Mouse (Mus musculus): ENCODE measurements around the gene Rusc2. TPM values are rescaled to one million over a fixed set of nuclear protein-coding genes. Genes with fewer than 3 reads are reported as not detected.

The Rusc2 gene
- polyA plus RNA-seq (2014; fragmentation: Illumina TruSeq; extraction: RNeasy Lipid Tissue Mini Kit (QIAGEN cat#74804); ENCODE audit: low read depth, low replicate concordance) = 17.7 TPM

DNA sequence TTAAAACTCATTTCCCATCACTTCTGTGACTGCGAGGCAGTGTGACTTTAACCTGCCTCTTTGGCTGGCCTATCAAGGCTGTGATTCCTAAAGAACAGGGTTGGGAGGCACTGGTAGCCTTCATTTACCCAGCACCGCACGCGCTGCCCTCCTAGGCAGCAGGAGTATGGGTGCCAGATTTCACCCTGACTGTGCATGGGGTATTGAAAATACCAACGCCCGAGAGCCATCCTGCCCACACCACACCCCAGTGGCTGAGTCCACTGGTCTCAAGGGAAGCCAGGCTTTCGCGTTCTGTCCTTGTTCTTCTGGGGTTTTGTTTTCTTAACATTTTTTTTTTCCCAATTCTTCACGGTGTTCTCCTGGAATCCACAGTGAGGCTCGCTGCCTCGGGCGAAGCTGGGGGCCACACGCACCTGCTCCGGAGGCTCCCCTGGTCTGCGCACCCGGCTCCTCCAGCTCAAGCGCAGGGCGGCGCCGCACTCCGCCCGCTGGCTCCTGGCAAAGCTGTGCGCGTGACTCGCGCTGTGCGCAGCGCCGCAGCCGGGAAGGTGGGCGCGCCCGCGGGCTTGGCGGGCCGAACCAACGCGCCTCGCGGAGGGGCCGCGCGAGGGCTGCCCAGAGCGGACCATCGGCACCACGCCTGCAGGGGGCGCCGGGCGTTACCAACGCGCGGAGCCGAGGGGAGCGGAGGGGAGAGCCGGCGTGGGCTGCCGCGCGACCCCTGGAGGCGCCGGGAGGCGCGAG lies at the start of gene Rusc2:
TSS of gene Rusc2 (plus strand) at position 572 of the 747 bp plus-strand sequence.

DNA sequence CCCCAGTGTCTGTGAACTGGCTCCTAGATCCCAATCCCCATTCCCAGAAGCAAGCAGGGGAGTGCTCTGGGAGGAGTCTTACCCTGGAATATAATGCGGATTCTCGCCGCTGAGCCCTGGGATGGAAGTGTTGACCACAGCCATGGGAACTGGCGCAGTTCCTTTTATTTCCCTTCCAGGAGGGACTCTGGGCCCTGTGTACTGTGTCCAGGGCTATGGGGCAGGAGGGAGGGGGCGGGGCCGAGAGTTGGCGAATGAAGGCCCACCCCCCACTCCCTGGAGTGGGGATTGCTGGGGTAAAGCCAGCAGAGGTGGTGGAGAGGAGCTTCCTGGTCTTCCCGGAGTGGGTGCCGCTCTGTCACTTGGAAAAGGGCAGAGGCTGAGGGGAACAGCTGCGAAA lies 47.2 kb downstream of the Rusc2 start, which contains the start of gene Fam166b:
TSS of gene Fam166b (minus strand) at position 189 of the 400 bp plus-strand sequence.

DNA sequence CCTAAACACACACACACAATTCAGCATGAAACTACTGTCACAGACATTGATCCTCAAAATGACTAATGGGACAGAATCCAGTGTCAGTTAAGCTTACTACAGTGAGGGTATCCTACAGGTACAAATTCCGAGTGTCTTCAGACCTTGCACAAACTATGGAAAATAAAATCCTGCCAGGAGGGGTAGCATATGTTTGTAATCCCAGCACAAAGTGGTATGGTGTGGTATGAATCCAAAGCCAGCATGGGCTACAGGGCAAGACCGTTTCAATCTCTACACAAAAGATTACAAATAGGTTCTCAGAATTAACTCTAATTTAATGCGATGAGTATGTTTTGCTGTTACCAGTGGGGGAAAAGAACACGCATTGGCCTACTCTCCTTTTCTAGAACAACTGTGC lies 59.9 kb downstream of the Rusc2 start, which contains the start of gene Tesk1:
TSS of gene Tesk1 (plus strand) at position 301 of the 400 bp plus-strand sequence.

DNA sequence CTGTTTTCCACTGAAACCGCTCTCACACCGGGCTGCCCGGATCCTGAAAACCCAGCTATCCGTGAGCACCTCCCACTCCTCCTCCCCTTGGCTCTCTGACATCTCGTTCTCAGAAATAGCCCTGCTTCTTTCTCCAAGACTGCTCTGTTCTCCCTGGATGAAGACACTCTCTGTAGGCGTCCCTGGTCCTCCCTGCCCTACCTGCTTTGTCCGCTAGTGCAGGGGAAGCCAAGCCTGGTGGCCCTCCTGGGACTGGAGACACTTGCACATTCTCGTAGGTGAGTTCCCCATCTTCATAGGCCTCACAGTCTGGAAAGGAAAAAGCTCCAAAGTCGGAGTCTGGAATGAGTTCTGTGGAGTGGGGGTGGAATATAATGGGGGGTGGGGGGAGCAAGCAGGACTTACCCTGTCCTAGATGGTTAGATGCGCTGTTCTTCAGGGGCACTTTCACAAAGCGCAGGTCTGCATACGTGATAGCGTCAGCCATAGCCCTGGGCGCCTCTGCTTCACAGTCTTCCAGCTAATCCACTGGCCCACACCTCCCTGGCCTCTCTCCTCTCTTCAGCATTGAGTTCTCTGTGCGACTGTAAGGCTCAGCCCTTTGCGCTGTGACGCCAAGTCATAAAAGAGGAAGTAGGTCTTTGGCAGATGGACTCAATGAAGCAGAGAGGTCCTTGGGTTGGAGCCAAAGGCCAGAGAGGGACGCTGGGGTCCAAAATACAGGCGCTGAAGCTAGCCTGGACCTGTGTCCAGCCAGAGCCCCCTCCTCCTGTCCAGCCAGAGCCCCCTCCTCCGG lies 72.5 kb downstream of the Rusc2 start, which contains the start of gene Cd72:
TSS of gene Cd72 (minus strand) at position 588 of the 796 bp plus-strand sequence.

Other genes with a start within 250 kb of the Rusc2 start
- gene Atp8b5, start 114.8 kb upstream of the Rusc2 start, polyA plus RNA-seq (2014; fragmentation: Illumina TruSeq; extraction: RNeasy Lipid Tissue Mini Kit (QIAGEN cat#74804); ENCODE audit: low read depth, low replicate concordance) = 1.4 TPM
- gene Fam166b, start 47.2 kb downstream of the Rusc2 start, polyA plus RNA-seq (2014; fragmentation: Illumina TruSeq; extraction: RNeasy Lipid Tissue Mini Kit (QIAGEN cat#74804); ENCODE audit: low read depth, low replicate concordance) = 3.9 TPM
- 47.5 TPM for gene Tesk1, start 60.0 kb downstream of the Rusc2 start, polyA plus RNA-seq (2014; fragmentation: Illumina TruSeq; extraction: RNeasy Lipid Tissue Mini Kit (QIAGEN cat#74804); ENCODE audit: low read depth, low replicate concordance)
- gene Cd72, start 72.6 kb downstream of the Rusc2 start, polyA plus RNA-seq (2014; fragmentation: Illumina TruSeq; extraction: RNeasy Lipid Tissue Mini Kit (QIAGEN cat#74804); ENCODE audit: low read depth, low replicate concordance) = 6.7 TPM
- not detected for gene Sit1, start 101.8 kb downstream of the Rusc2 start, polyA plus RNA-seq (2014; fragmentation: Illumina TruSeq; extraction: RNeasy Lipid Tissue Mini Kit (QIAGEN cat#74804); ENCODE audit: low read depth, low replicate concordance)
- 55.0 TPM for gene Ccdc107, start 110.9 kb downstream of the Rusc2 start, polyA plus RNA-seq (2014; fragmentation: Illumina TruSeq; extraction: RNeasy Lipid Tissue Mini Kit (QIAGEN cat#74804); ENCODE audit: low read depth, low replicate concordance)
- 1.2 TPM for gene Arhgef39, start 117.7 kb downstream of the Rusc2 start, polyA plus RNA-seq (2014; fragmentation: Illumina TruSeq; extraction: RNeasy Lipid Tissue Mini Kit (QIAGEN cat#74804); ENCODE audit: low read depth, low replicate concordance)
- 0.72 TPM for gene Car9, start 125.0 kb downstream of the Rusc2 start, polyA plus RNA-seq (2014; fragmentation: Illumina TruSeq; extraction: RNeasy Lipid Tissue Mini Kit (QIAGEN cat#74804); ENCODE audit: low read depth, low replicate concordance)
- 128 TPM for gene Tpm2, start 141.8 kb downstream of the Rusc2 start, polyA plus RNA-seq (2014; fragmentation: Illumina TruSeq; extraction: RNeasy Lipid Tissue Mini Kit (QIAGEN cat#74804); ENCODE audit: low read depth, low replicate concordance)
- 45.7 TPM for gene Creb3, start 180.4 kb downstream of the Rusc2 start, polyA plus RNA-seq (2014; fragmentation: Illumina TruSeq; extraction: RNeasy Lipid Tissue Mini Kit (QIAGEN cat#74804); ENCODE audit: low read depth, low replicate concordance)
- gene Tln1, start 180.7 kb downstream of the Rusc2 start, polyA plus RNA-seq (2014; fragmentation: Illumina TruSeq; extraction: RNeasy Lipid Tissue Mini Kit (QIAGEN cat#74804); ENCODE audit: low read depth, low replicate concordance) = 59.0 TPM
- 40.1 TPM for gene Rgp1, start 196.7 kb downstream of the Rusc2 start, polyA plus RNA-seq (2014; fragmentation: Illumina TruSeq; extraction: RNeasy Lipid Tissue Mini Kit (QIAGEN cat#74804); ENCODE audit: low read depth, low replicate concordance)
- gene Gba2, start 196.9 kb downstream of the Rusc2 start, polyA plus RNA-seq (2014; fragmentation: Illumina TruSeq; extraction: RNeasy Lipid Tissue Mini Kit (QIAGEN cat#74804); ENCODE audit: low read depth, low replicate concordance) = 12.9 TPM
- gene Msmp, start 202.5 kb downstream of the Rusc2 start, polyA plus RNA-seq (2014; fragmentation: Illumina TruSeq; extraction: RNeasy Lipid Tissue Mini Kit (QIAGEN cat#74804); ENCODE audit: low read depth, low replicate concordance) = 0.79 TPM
- gene Npr2, start 250.0 kb downstream of the Rusc2 start, polyA plus RNA-seq (2014; fragmentation: Illumina TruSeq; extraction: RNeasy Lipid Tissue Mini Kit (QIAGEN cat#74804); ENCODE audit: low read depth, low replicate concordance) = 30.2 TPM